Mouse (Mus musculus) liver, postnatal 0 days (tissue): ENCODE measurements around the gene Mettl3.

Experiments
- CTCF ChIP-seq: sonication (generic); IDR thresholded peaks from 2 replicates; pipeline ENCODE4 v1.5.1; 2016; ENCODE audit warnings: antibody characterized with exemption, low read depth
- EP300 ChIP-seq: IDR thresholded peaks from 2 replicates; pipeline ENCODE4 v1.6.1; 2016; ENCODE audit warnings: antibody characterized with exemption, low read depth, mild to moderate bottlenecking

DNA sequence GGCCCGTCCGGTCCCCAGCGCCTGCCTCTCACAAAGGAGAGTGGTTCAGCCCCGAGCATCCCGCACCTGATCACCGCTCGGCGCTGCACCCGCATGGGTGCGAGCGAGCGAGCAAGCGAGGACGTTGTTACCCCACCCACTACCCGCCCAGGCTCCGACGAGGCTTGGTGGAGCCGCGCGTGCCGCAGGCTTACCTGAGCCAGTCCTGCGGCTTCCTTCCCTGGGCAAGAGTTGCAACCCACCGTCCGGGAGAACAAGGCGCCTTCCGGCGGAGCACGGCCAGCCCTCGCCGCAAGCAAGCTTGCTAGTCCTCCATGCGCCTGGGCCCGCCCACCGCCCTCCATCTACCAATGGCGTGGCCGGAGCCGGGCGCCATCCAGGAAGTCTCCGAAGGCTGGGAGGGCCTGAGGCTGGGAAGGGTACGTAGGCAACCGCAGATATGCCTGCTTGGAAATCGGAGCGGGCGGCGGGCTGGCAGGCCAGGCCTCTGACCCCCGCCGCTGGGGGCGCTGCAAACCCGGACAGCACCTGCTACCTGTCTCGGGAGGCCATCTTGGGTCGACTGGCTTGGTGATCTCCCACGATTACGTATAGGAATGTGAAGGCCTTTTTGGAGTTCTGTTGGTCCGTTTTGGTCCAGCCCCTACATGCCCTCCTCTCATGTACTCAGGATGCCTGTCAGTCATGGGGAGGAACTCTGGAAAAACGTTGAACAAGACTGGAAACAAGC, 47.3 kb downstream of the Mettl3 start, which contains the start of gene Chd8:
- TF ChIP-seq CTCF (peak; percentile 96), EP300 (peak; percentile 59; the same call in 1 of the 2 replicates)
